Mouse (Mus musculus): Measurements from ENCODE around the gene Ppif.

The Ppif gene

DNA sequence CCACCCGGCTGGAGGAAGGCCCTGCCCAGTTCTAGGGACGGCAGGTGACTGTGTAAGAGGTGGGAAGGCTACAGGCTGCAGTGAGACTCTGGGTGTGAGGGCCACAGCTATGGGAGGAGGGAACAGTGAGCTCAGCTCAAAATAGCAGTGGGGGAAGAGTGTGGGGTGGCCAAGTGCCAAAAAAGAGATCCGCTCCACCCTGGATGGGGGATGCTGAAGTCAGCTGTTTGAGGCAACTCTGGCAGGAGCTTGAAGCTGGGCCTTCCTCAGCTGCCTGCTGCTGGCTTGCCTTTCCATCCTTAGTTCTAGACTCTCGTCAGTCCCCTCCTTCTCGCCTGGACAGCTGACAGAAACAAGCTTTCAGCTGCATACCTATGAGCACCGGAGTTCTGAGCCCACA is 42.6 kb downstream of the Ppif start:
- peak; percentile 39 for DNase-seq (ENCODE audit: low read depth)

DNA sequence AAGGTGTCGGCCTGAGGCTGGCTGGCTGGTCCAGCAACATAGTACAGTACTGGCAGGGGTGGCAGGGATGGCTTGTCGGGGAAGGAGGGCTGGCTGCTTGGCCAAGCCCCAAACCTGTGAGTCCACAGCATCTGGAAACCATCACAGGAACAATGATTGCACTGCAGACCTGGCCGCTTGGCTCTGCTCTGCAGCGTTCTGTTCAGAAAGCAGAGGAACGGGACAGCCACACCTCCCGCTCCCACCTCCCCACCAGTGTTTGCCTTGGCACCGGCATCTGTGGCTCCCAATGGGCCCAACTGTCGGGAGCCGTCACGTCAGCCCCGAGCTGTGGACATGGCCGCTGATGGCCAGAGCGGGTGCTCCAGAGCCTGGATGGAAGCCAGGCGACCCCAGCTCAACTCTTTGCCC is 44.6 kb downstream of the Ppif start:
- DNase-seq (ENCODE audit: low read depth), result no peak

DNA sequence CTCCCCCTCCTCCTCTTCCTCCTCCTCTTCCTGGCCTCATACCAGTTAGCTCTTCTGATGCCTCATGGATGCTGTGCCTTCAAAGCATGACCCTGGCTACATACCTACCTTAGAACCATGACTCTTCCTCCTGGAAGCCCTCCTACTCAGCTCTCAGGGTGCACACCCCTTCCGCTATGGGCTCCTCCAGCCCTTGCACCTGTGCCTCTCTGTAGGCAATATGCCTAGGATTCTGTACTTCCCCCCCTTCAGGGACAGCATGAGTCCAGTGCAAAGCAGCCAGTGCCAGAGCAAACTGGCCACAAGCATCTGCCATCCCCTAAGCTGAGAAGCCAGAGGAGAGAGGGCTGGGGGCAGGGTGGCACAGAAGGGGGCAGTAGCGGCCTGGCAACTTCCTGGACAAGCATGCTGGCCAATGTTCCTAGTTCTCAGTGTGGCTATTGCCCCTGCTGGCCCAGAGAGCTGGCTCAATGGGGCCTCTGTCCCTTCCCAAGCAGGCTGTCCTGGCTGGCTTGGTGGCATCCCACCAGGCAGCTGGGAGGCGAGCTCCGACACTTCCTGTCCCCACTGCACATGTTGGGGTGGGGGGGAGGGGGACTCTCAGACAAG is 46.1 kb downstream of the Ppif start:
- no peak for DNase-seq (ENCODE audit: low read depth)

DNA sequence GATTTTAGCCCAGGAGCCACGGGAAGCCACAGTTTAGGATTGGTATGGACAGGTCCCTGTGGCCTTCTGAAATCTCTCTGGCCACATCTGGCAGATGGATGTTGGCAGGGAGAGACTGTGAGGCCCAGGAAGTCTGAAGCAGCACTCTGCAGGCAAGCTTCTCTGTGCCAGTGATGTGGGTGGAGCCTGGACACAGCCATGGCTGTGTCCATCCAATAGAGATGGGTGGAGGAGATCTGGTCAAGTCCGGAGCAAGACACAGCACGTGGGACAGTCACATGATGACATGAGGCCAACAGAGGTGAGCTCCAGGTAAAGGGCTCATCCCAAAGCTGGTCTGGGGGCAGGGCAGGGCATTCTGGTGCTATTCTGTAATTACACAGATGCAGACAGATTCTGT is 47.3 kb downstream of the Ppif start:
- no peak for DNase-seq (ENCODE audit: low read depth)

DNA sequence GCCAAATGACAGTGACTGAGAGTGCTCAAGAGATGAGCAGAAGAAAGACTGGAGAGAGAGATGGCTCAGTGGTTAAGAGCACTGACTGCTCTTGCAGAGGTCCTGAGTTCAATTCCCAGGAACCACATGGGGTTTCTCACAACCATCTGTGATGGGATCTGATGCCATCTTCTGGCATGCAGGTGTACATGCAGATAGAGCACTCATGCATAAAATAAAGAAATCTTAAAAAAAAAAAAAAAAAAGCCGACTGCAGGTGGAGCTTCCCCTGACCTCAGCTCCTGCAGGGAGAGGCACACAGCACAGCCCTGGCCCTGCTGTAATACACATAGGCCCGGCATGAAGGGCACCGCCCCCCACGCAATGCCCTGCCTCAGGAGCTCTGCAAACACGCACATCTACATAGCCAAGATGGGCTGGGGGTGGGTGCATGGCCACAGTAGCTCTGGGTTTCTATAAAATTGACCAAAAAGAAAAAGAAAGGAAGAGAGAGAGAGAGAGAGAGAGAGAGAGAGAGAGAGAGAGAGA is 48.0 kb downstream of the Ppif start:
- DNase-seq (ENCODE audit: low read depth), result peak; percentile 28

DNA sequence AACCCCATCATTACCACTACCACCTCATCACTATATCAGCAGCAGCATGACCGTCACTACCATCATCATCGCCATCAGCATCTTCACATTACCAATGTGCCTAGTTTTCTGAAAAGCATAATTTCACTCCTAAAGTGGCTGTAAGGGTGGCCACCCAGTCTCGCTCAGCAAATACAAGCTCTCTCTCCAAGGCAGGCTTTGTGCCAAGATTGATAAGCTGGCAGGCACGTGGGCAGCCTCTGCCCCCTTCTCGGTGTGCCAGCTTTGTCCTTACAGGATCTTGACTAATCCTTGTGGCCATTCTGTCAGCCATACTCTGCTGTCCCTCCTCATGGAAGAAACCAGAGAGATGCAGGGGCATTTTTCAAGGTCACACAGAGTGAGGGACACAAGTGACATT is 49.0 kb downstream of the Ppif start:
- DNase-seq (ENCODE audit: low read depth), result no peak

DNA sequence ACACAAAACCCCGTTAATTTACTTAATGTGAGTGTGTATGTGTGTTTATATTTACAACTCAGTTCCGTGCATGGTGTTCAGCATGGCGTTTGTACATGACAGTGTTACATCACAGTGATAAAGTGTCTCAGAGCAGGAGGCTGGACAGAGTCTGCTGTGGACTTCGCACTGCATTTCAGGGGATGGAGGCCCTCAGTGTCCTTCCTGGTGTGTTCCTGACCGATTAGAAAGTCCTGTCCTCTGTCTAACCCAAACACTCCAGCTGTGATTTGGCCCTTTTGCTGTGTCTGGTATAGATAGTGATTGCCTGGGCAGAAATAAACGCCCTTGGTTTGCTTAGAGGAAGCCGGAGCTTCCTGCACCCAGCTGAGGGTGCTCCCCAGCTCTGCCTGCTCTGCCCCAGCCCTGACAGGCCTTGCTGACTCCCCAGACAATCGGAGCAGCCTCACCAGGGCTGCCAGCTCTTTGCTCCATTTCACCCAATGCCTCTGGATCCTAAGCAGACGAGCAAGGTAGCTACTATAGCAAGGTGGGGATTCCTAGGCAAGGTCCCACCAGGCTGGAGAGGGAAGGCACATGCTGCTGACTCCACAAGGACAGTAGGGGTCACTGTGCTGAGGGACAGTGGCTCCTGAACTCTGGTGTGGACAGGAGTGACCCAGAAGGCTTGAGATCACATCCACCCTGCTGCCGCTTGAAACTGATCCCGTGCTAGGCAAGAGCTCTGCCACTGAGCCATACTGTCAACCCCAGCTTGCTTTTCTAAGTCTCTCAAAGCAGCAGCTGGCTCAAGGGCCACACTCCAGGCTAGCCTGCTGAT is 51.6 kb downstream of the Ppif start:
- no peak for DNase-seq (ENCODE audit: low read depth)

DNA sequence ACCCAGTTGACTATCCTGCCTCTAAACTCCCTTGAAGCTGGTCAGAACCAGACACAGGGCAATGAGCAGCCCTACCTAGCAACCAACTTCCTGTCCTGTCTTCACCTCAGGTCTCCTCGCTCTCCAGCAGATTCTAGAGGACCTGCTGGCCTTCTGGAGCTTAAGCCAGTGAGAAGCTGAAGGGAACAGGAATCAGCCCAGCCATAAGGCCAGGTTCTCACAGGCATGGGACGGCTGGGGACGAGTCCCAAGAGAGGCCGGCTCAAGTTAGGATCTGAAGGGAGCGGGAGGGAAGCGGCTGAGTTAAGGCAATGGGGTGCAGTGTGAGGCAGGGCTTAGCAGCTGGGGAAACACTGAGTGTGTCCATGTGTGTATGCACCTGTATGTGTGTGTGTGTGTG is 52.4 kb downstream of the Ppif start:
- no peak for DNase-seq (ENCODE audit: low read depth)

DNA sequence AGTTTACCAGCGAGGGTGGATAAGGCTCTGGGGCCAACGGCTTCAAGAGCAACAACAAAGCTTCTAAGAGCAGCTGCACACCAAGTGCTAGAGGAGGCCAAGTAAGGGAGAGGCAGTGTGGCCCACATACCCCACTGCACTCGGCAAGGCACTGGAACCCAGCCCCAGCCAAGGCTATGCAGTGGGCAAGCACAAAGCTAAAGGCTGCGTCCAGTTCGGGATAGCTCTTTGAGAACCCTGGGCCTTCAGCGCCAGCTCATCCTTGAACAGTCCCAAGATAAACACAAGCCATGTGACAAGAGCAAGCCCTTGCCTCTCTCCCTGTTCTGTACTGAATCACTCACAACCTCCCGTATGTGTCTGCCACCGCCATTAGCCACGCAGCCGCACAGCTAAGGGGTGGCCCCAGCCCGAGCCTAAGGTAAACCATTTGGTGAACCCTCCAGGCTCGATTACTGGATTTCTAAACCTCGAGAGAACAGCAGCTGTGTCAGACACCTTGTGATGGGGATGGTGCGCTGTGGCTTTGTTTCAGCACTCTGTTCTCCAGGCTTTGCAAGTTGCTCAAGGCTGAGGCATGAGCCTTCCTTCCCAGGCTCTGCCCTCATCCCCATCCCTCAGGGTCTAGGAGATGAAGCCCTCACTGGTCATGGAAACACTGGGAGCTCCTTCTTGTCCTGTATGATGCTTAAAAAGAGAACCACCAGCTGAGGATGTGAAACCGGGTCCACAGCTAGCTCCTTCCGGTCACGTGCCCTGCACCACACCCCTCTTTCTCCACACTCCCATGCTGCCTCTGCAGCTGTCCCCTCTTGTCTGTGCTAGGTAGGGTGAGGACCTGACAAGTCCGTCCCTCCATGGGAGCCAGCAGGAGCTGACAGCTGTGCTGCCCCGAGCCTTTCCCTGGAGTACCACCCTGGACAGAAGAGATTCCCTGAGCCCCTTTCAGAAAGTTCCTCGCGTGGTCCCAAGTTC is 53.3 kb downstream of the Ppif start:
- DNase-seq (ENCODE audit: low read depth), result no peak

DNA sequence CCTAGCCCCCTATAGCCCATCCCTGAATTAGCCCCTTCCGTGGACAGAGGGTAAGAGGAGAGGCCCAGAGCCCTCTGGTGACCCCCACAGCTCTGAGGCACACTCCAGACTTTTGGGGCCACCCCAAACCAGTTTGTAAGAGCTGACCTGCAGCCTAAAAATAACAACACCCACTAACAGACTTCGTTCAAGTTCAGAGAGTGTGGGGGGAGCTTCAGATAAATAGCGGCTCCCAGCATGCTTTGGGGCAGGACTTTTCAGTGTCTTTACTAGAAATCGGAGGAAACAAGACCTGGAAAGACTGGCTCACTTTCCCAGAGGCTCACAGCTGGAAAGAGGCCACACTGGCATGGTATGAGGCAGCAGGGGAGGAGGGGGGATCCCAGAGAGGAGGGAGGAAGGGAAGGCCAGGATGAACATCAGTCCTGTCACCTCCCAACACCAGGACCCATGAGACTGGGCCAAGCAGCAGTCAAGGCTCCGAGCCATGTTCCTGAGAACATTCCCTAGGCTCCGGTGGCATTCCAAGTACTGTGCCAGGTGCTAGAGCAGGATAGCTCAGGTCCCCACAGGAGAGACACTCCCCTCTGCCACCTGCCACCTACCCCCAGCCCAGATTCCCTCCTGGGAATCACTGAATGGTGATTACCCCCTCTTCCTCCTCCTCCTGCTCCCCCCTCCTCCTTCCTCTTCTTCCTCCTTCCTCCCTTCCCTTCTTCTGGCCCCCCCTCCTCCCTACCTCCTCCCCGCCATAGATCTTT is 54.2 kb downstream of the Ppif start:
- no peak for DNase-seq (ENCODE audit: low read depth)

DNA sequence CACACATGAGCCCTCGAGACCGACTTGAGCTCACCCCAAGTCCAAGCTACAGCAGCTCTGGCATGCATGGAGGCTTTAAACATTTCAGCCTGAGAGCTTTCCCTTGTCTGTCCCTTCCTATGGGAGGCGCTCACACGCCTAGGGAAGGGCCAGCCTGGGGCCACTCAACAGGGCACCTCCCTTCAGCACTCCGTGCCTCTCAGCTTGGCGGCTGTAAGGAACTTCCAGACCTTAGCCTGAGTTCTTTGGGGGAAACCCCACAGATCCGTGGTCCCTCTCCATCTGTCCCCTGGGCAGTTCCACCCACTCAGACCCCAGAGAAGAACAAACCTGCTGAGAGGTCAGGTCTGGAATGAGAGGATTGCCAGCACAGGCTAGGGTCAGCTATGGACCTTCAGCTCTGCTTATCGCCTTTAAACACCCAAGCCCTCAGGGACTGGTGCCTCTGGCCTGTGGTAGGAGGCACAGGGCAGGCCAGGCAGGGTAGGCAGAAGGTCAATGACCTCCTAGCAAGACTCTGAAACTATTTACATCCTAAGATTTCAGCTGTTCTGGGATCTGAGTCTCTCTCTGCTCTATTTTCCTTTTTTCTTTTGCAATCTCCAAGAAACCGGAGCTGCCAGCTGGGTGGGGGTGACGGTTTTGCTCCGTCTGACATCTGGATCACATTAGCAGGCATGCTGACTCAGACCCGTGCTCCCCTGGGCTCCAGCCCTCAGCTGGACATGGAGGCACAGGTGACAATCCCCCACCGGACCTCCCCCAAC is 55.4 kb downstream of the Ppif start:
- no peak for DNase-seq (ENCODE audit: low read depth)

All from 416B (cell line).